Mouse (Mus musculus): Measurements from ENCODE around the gene Slc25a13.

The Slc25a13 gene

GRCm38 (mm10) chr6:6112767-6113528 lies 104.0 kb downstream of the Slc25a13 start:
- no peak for DNase-seq (ENCODE audit: low spot score in 2 of 2)

DNA sequence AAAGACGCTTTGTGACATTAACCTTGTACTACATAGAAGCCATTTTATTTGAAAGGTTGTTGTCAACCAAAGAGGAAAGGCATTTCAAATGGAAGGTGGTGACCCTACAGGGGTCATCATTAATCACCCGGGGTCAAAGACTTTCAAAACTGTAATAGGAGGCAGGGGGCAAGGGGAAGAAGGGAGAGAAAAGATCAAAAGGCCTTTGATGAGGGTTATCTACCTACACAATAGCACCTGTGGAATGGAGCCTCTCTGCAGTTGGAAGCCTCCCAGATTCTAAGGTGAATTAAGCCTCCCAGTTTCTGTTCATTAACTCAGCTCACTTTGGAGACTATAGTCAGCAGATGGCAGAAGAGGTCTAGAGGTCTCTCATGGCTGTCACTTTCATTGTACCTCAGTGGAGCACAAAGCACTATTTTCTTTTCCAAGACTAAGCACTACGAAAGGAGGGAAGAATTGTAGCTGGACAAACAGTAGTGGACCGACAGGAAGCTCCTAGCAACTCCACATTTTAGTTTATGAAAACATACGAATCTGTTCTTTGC lies 109.5 kb downstream of the Slc25a13 start:
- no peak for DNase-seq (ENCODE audit: low spot score in 2 of 2)

- no peak for DNase-seq (ENCODE audit: low spot score in 2 of 2)
These were observed 111.4 kb downstream of the Slc25a13 start for GRCm38 (mm10) chr6:6105586-6105985.

DNA sequence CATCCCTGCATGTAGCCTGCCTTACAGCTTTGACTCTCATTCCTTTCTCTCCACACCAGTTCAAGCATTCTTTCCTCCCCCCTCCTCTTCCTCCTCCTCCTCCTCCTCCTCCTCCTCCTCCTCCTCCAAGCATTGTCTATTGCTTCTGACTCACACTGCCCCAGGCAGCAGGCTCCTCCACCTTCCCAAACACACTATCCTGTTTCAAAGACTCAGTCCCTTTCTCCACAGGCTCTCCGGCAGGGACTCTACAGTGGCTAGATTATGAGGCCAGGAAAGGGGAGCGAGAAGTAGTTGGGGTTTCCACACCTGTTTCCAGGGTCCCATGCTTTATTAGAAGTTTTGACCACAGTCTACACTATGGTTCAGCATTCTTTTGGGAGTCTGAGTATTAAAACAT lies 113.5 kb downstream of the Slc25a13 start:
- DNase-seq (ENCODE audit: low spot score in 2 of 2), result no peak

DNA sequence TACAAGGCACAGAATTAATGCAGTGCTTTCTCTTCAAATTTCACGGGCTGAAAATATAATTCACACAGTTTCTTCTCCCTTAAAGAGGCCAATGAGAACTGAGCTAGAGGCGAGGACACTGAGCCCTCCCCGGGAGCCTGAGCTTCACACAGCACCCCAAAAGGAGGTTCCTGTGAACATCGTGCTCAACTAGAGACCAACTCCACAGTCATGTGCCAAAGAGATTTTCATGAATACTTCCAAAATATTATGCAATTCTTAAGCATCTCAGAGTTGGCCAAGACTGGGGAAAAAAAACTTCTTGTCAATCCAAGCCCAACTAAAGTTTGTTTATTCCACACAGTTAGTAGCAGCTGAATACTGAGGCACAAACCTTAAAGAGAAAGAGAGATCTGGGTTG lies 115.4 kb downstream of the Slc25a13 start:
- no peak for DNase-seq (ENCODE audit: low spot score in 2 of 2)

DNA sequence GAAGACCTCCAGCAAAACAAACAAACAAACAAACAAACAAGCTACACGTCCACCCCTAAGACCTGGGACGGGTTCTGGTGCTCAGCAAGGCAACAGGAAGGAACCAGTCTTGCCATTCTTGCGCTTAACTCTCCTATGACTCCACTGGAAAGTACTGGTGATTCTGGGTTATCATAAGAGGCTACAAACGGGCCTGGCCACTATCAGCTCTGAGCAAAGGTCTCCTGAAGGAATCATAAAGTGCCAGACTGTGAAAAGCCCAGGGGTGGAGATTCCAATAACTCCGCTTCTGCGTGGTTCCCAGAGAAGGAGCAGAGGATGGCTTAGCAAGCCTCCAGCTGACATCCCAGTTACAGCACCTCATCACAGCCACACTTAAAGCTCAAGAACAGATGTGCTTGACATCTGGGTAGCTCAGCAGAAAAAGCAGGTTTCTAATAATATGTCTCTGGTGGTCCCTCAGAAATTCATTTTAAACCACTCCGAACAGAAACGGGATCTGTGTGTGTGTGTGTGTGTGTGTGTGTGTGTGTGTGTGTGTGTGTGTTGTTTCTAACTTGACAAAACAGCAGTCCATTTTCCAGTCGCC lies 116.0 kb downstream of the Slc25a13 start:
- no peak for DNase-seq (ENCODE audit: low spot score in 2 of 2)

- no peak for DNase-seq (ENCODE audit: low spot score in 2 of 2)
These were observed 123.0 kb downstream of the Slc25a13 start for GRCm38 (mm10) chr6:6093978-6094377.

GRCm38 (mm10) chr6:6093522-6093921 lies 123.5 kb downstream of the Slc25a13 start:
- no peak for DNase-seq (ENCODE audit: low spot score in 2 of 2)

- DNase-seq (ENCODE audit: low spot score in 2 of 2), result no peak
These were observed 124.5 kb downstream of the Slc25a13 start for GRCm38 (mm10) chr6:6092497-6092896.

DNA sequence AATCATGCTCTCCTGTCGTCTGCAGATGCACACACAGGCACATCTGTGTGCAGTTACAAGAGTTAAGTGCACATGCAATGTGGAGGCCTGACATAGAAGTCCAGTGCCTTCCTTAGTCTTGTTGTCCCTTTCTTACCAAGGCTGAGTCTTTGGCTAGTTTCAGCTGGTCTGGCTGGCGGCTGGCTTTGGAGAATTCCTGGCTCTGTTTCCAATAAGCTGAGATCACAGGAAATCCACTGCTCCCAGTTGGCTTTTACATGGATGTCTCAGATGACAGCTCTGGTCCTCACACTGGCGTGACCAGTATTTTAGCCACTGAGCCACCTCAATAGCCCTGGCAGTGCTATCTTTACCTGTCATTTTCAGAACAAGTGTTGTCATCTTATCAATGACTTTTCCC lies 126.0 kb downstream of the Slc25a13 start:
- DNase-seq (ENCODE audit: low spot score in 2 of 2), result no peak

DNA sequence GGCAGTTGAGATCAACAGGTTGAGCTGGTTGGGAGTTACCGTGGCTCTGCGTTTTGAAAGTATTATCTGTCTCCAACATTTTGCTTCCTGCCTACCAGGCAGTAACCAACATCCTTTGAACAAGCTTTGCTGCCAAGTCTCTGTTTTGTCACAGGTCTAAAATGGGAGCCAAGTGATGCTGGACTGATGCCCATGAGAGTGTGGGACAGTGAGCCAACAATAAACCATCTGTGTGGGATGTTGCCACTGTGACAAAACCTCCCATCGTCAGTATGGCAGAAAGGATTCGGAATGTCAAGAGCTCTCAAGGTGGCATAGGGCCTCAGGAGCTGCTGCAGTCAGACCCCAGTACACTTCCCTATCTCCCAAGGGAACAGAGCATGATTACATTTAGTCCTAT lies 128.8 kb downstream of the Slc25a13 start:
- no peak for DNase-seq (ENCODE audit: low spot score in 2 of 2)

DNA sequence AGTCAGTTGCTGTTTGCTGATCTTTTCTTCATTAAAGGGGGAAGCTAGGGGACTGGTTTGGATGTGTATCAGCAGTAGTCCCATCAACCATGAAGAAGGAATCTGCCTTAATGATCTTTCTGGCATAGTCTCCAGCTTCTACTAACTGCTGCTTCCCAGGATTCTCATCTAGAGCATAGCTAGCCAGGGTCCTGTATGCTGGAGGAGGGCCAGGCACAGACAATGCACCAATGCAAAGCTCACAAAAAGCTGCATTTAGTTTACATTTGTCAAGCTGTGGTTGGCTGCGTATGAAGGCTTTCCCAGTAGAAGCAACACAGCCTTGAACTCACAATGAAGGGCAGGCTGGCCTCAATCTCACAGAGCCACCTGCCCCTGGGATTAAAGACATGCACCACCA lies 136.5 kb downstream of the Slc25a13 start:
- DNase-seq (ENCODE audit: low spot score in 2 of 2), result no peak

GRCm38 (mm10) chr6:6077234-6077633 lies 139.7 kb downstream of the Slc25a13 start:
- no peak for DNase-seq (ENCODE audit: low spot score in 2 of 2)

GRCm38 (mm10) chr6:6075940-6076447 lies 141.0 kb downstream of the Slc25a13 start:
- DNase-seq (ENCODE audit: low spot score in 2 of 2), result no peak

DNA sequence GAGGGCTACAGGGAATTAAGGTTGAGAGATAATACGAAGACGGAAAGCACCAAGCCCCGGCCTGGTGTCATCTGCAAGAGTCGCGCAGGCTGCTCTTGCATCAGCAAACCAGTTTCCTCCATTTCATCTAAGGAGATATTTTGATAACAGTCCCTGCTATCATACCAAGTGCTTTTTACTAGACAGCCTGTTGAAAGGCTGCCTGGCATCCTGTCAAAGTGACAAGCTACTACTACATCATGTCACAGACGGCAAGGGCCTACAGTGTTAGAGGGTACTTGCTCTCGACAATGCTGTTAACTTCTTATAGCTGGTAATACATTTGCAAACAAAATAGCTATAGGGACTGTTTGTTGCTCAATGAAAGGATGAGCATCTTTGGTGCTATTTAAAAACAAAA lies 145.9 kb downstream of the Slc25a13 start:
- DNase-seq (ENCODE audit: low spot score in 2 of 2), result no peak

DNA sequence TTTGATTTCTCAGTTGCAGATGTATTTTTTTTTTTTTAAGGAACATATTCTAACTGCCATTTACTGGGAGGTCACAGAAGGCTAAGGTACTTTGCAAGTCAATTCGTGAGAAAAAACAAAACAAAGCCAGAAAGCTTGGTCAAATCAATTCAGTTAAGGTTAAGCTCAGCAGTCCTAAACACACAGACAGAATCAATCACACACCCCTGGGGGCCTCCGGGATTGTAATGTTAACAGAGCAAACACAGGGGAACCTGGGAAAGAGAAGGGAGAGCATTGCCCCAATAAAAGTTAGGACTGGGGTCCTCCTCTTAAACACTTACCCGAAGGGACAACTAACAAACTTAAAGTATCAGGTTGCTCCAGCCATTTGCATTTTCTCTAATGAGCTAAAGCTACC lies 147.0 kb downstream of the Slc25a13 start:
- DNase-seq (ENCODE audit: low spot score in 2 of 2), result no peak

DNA sequence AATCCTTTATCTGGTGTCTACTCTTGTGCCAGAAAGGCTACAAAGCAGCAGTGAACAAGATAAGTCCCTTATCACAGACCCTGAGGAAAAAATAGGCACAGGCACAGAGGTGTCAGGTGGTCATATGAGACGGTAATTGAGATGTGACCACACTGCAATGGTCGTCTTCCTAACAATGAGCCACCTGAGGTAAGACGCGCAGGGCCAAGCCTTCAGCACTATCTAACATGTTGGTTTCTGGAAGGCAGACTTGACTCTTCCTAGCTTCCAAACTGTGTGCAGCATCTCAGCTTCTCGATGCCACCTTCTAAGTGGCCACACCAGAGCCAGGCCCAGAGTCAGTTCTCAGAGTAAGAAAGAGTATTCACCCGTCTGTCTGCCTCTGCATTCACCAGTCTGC lies 149.8 kb downstream of the Slc25a13 start:
- DNase-seq (ENCODE audit: low spot score in 2 of 2), result no peak

DNA sequence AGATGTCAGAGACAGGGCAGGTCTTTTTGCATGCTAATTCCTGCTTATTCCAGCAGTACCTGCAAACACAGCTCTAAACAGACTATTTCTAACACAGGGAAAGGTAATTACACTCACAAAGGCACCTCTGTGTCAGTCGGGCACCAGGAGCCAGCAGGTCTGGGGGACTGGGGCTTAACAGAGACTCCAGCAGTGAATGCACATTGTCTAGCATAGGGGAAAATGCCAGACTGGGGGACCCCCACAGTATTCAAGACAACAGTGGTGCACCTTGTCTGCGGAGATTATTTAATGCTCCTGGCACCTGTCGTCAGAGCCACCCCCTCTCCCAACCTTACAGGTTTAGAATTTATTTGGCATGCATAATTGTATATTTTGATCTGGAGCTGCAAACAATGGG lies 158.4 kb downstream of the Slc25a13 start:
- DNase-seq (ENCODE audit: low spot score in 2 of 2), result no peak

GRCm38 (mm10) chr6:6053946-6054345 lies 163.0 kb downstream of the Slc25a13 start:
- no peak for DNase-seq (ENCODE audit: low spot score in 2 of 2)

DNA sequence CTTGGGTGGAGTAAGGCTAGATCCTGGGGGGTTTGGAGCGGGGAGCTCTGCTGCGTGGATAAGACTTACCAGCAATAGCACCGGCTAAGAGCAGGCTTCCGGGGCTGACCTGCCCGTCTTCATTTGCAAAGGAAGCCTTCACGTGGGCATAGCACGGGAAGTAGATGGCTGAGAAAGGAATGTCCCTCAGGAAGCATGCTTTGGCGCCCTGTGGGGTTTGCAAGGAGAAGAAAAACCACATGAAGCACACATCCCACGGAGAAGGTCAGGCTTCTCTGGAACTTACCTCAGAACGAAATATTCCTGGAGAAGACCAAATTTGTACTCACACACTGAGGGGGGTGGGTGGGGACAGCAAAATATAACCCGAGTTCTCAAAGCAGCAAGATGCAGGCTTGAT lies 164.3 kb downstream of the Slc25a13 start:
- DNase-seq (ENCODE audit: low spot score in 2 of 2), result no peak

DNA sequence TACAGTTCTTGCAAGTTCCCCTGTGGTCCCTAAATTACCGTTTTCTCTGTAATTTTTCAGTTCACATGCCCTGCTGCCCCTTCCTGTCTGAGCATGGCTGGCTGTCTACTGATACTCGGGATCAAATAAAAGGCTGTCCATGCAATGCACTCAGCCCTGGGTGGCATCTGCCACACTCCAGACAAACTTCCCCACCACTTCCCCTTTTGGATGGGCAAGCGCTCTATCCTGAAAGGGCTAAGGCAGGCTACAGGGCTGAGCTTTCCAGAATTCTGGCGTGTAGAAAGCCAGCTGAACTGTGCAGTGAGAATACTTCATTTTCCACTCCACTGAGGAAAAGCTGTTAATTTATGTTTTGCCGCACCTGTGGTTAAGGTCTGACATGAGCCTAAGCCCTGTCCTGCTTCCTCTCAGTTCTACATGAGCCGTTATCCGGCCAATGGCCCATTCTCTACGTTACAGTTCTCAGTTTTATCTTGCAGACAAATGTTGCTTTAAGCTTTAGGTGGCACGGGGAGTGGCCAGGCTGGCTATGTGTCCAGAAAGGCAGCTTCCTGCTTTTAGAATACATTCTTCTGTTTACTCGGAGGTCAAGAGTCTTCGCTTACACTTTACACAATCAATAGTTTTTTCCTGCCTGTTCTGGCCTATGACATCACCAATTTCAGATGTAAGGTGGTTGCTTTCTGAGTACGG lies 170.1 kb downstream of the Slc25a13 start:
- no peak for DNase-seq (ENCODE audit: low spot score in 2 of 2)

DNA sequence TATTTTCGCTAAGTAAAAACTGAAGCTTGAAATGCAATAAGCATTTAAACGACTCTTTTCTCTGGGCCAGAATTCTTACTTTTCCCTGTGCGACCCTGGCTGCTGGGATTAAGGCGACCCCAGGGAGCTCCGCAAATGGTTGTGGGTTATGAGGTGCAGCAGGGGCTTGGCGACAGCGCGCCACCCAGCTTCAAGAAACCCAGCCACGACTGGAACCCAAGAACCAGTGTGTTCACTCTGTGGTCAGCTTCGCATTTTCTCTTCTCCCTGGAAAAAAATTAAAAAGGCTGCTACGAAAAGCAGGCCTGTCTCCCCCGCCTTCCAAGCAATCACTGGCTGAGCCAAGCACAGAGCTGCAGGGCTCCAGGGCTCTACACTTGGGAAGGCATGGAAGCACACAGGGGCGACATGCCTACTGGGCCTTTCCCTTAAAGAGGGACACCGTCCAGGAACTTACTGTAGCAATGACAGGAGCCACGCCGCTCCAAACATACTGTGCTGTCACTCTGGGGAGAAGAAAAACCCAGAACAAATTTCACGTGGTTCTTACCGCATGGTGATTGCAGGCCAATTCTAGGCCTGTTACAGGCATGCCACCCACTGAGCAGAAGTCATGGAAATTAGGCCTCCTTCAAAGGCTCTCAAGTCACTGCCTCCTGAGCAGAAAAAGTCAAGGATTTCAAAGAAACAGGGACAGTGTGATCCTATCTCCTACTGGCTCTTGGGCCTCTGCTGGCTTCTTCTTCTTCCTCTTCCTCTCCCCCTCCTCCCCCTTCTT lies 178.0 kb downstream of the Slc25a13 start:
- no peak for DNase-seq (ENCODE audit: low spot score in 2 of 2)

Measured in urinary bladder, adult 18-20 months (tissue).